Mouse (Mus musculus) urinary bladder, postnatal 4 days (tissue): ENCODE results near the gene Kcnma1.

Source experiments
- DNase-seq, 2 experiments: peaks; one replicate each; pipeline ENCODE4 v3.0.0; 2021 to 2022; ENCODE audit warnings: low spot score in 2 of 2

Gene Kcnma1

GRCm38 (mm10) chr14:23966471-23966870, 47.8 kb downstream of the Kcnma1 start:
- DNase-seq: peak in 1 of 2 experiments; percentile 46

- no peak for DNase-seq
These were observed 55.2 kb downstream of the Kcnma1 start for GRCm38 (mm10) chr14:23959061-23959460.

- no peak for DNase-seq
These were observed 57.0 kb downstream of the Kcnma1 start for GRCm38 (mm10) chr14:23957270-23957669.

- DNase-seq: no peak
These were observed 70.4 kb downstream of the Kcnma1 start for GRCm38 (mm10) chr14:23943876-23944275.

GRCm38 (mm10) chr14:23943152-23943551, 71.1 kb downstream of the Kcnma1 start:
- DNase-seq: no peak

- no peak for DNase-seq
These were observed 72.2 kb downstream of the Kcnma1 start for GRCm38 (mm10) chr14:23942103-23942502.

- DNase-seq: no peak
These were observed 79.3 kb downstream of the Kcnma1 start for GRCm38 (mm10) chr14:23935016-23935415.

- no peak for DNase-seq
These were observed 82.6 kb downstream of the Kcnma1 start for GRCm38 (mm10) chr14:23931671-23932071.

GRCm38 (mm10) chr14:23929168-23929567, 85.1 kb downstream of the Kcnma1 start:
- no peak for DNase-seq

GRCm38 (mm10) chr14:23923356-23923755, 90.9 kb downstream of the Kcnma1 start:
- no peak for DNase-seq

- no peak for DNase-seq
These were observed 91.5 kb downstream of the Kcnma1 start for GRCm38 (mm10) chr14:23922755-23923154.

GRCm38 (mm10) chr14:23911108-23911629, 103.1 kb downstream of the Kcnma1 start:
- DNase-seq: no peak

- DNase-seq: no peak
These were observed 105.7 kb downstream of the Kcnma1 start for GRCm38 (mm10) chr14:23908564-23908963.

- no peak for DNase-seq
These were observed 111.5 kb downstream of the Kcnma1 start for GRCm38 (mm10) chr14:23902636-23903279.

GRCm38 (mm10) chr14:23899462-23899861, 114.8 kb downstream of the Kcnma1 start:
- no peak for DNase-seq

- no peak for DNase-seq
These were observed 116.5 kb downstream of the Kcnma1 start for GRCm38 (mm10) chr14:23897815-23898214.

GRCm38 (mm10) chr14:23896036-23896435, 118.3 kb downstream of the Kcnma1 start:
- no peak for DNase-seq

GRCm38 (mm10) chr14:23886112-23886511, 128.2 kb downstream of the Kcnma1 start:
- DNase-seq: no peak

- peak; percentile 57 to 62 for DNase-seq
These were observed 128.8 kb downstream of the Kcnma1 start for GRCm38 (mm10) chr14:23885539-23885938.

- no peak for DNase-seq
These were observed 129.2 kb downstream of the Kcnma1 start for GRCm38 (mm10) chr14:23885071-23885470.

GRCm38 (mm10) chr14:23882001-23882400, 132.3 kb downstream of the Kcnma1 start:
- no peak for DNase-seq

GRCm38 (mm10) chr14:23879331-23879730, 135.0 kb downstream of the Kcnma1 start:
- no peak for DNase-seq

- DNase-seq: no peak
These were observed 136.7 kb downstream of the Kcnma1 start for GRCm38 (mm10) chr14:23877561-23877960.

- no peak for DNase-seq
These were observed 139.7 kb downstream of the Kcnma1 start for GRCm38 (mm10) chr14:23874545-23874944.
